Mouse (Mus musculus) frontal cortex, adult 2 months (tissue): ENCODE results near the gene Ftsj3. TPM values are rescaled to one million over a fixed set of nuclear protein-coding genes. Genes with fewer than 3 reads are reported as not detected.

Experiments used
- DNase-seq, 2 experiments: peaks; one replicate each; pipeline ENCODE4 v3.0.0; 2022; ENCODE audit warnings: low spot score in 1 of 2; ENCODE audit errors: extremely low spot score in 1 of 2
- polyA plus RNA-seq: library from polyadenylated mRNA; depleted of rRNA; stranded (reverse); fragments of >200 nt; gene quantifications from 2 replicates; pipeline ENCODE4 v1.2.3, GENCODE M21; 2012; rRNA removed

Ftsj3 gene
- 23.7 and 28.1 TPM in 2 replicates for polyA plus RNA-seq

DNA sequence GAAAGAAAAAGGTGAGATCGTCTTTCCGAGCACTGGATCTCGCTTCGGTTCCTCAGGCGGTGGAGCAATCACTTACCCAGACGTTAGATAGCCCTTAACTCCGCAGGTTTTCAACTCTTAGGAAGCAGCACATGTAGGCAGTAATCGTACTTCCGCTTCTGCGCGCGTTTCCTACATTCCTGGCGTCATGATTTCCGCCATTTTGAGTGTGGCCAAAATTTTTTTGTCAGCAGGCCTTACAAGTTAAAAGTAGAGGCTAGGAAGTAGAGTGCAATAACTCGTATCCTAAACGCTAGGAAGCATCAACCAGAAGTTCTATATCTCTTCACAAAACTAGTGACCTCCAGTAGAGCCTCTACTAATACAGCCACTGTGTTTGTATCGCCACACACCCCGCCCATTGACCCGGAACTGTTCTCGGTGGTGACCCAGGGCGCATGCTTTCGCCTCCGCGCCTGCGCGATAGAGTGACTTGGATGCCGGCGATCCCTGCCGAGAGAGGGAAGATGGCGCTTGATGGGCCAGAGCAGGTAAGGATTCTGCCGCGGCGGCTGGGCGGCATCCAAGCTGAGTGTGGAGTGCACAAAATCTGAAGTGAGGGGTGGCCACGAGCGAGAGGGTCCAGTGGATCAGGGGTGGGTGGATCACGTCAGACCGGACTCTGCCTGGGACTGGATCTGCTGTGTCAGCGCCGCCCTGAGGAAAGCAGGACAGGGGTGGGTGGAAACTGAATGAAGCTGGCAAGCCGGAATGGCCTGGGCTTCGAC, at the start of gene Ftsj3, which contains the start of gene Psmc5:
Gene Ftsj3, minus strand, starts transcription at position 395 of the 767 bp plus-strand sequence.
Gene Psmc5, plus strand, starts transcription at position 470 of the 767 bp plus-strand sequence.
- peak; percentile 92 to 99 for DNase-seq

DNA sequence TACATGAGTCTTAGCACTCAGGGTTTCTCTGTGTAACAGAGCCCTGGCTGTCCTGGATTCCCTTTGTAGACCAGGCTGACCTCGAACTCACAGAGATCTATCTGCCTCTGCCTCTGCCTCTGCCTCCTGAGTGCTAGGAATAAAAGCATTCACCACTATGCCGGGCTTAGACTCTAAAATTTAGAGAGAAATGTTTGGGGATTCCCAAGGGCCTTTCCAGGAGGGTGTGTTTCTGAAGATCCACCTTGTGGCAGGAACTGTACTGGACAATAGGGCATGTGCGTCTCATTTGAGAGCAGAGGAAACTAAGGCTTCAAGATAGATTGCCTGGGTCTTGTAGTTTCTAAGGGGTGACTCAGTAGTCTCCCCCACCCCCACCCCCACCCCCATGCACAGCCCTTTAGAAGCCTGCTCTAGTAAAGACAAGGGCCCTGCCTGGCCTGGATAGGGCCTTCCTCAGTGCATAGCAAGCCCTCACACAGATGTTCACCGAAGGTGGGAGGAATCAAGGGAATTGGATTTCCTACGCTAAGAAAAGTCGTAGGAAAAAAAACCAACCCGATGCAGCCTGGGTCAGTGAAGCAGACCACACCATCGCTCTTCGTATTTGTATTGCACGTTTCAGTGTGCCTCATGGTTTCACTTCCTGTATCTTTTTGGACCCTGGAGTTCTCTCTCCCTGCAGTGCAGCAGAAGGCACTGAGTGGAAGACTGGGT, 49.6 kb upstream of the Ftsj3 start:
- no peak for DNase-seq

GRCm38 (mm10) chr11:106302634-106303033, 46.8 kb upstream of the Ftsj3 start:
- DNase-seq = peak in 1 of 2 experiments; percentile 71

DNA sequence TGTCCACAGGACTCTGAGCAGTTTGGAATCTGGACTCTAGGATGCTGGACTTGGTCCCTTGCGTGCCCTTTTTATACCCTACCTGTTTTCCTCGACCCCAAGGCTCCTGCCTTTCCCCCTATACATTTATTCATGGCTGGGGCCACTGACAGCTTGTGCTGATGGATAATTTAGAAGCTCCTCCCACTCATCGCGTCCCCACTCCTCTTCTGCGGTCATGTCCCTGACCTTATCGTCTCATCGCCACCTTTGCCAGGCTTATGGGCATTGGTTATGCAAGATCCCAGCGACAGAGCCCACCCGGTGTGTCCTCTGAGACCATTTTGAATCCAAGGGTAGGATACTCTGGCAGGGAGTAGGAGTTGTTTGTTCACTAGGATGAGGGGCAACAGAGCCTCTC, 45.9 kb upstream of the Ftsj3 start, which contains the start of gene Gh:
Gene Gh, minus strand, starts transcription at position 101 of the 400 bp plus-strand sequence.
- DNase-seq = no peak

- DNase-seq = no peak
These were observed 36.0 kb upstream of the Ftsj3 start for GRCm38 (mm10) chr11:106291861-106292260.

DNA sequence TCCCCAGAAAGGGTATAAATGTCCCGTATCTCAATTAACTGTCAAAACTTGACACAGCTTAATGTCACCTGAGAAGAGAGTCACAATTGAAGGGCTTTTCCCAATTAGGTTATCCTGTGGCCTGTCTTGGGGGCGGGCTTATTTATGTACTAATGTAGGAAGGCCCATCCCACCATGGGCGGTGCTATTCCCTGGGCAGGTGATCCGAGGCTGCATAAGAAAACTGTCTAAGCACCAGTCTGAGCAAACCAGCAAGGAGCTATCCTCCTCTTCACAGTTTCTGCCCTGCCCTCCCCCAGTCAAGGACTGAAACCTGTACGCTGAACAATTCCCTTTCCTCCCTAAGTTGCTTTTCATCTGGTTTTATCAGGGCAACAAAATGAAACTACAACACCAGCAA, 34.5 kb upstream of the Ftsj3 start:
- no peak for DNase-seq

DNA sequence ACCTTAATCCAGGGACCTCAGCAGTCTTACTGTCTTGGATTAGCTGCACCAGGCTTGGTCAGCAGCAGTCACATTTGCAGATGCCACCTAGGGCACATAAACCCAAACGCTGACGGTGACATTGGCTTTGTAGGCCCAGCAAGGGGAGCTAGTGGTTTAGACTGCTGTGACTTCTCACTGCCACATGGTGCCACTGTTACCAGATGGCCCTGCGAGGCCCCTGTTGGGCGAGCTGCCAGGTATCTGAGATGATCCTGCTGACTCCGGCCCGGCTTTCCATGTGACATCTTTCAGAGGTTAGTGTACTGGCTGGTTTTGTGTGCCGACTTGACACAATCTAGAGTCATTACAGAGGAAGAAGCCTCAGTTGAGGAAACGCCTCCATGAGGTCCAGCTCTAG, 33.5 kb upstream of the Ftsj3 start:
- DNase-seq = no peak

GRCm38 (mm10) chr11:106286987-106287386, 31.1 kb upstream of the Ftsj3 start:
- DNase-seq = no peak

GRCm38 (mm10) chr11:106286206-106286605, 30.3 kb upstream of the Ftsj3 start:
- DNase-seq = no peak

- DNase-seq = no peak
These were observed 28.2 kb upstream of the Ftsj3 start for GRCm38 (mm10) chr11:106284126-106284525.

GRCm38 (mm10) chr11:106283371-106283770, 27.5 kb upstream of the Ftsj3 start:
- no peak for DNase-seq

DNA sequence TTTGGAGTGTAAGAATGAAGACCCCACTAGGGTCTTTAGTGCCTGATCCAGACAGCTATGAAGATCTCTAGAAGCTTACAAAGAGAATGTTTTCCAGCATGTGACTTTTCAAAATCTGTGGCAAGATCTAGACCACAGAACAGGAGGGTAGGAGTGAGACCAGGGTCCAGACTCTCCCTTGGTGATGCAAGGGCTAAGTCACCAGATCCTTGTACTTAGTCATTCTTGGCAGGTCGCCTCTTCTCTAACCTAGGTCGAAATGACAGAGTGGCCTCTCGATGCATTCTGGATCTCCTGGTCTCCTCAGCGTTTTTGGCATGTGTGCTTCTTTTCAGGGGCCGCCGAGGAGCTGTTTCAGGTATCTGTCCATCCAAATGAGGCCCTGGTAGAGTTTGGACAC, 26.6 kb upstream of the Ftsj3 start:
- DNase-seq = no peak

DNA sequence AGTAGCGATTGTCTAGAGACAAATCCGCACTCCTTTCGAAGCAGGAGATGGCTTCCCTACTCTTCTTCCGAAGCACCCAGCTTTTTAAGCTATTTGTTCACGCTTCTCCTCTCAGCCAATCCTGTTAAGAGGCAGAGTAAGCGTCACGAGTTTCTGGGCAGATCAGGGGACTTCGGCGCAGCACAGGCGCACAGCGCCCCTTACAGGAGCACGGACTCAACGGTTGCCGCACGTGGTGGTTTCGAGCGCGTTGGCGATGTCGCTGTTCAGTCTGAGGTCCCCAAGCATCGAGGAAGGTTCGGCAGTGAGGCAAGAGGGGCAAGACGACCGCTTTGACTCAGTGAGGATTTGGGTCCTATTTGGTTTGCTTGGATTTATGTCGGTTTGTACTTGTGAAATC, 20.6 kb upstream of the Ftsj3 start, which contains the start of gene Tcam1:
Gene Tcam1, plus strand, starts transcription at position 219 of the 400 bp plus-strand sequence.
- DNase-seq = peak; percentile 85 to 98

GRCm38 (mm10) chr11:106274971-106275411, 19.1 kb upstream of the Ftsj3 start:
- DNase-seq = no peak

DNA sequence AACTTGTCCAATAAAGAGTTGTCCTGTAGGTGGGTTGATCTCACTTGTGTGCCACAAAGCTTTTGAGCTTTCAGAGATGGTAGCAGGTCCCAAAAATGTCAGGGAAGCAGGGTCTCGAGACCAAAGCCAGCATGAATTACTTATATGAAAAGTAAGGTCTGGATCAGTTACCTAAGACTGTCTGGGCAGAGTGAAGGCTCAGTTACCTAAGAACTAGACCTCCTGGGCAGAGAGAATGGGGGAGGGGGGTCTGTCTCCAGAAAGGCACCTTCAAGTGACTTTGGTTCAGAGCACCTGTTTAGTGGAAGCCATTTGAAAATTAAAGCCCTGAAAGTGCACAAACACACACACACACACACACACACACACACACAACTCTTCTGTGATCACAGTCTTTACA, 18.5 kb upstream of the Ftsj3 start:
- no peak for DNase-seq

DNA sequence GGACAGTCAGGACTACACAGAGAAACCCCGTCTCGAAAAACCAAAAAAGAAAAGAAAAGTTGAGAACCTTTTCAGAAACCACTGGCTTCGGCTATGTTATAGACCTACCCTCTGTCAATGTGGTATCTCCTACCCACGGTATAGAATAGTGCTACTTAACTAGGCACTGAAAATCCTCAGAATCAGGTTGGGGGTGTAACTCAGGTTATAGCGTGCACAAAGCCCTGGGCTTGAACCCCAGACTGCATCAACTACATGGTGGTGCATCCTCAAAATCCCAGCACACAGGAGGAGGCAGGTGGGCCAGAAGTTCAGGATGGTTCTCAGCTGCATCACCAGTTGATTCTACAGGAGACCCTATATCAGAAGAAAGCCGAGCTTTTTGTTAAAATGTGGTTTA, 17.9 kb upstream of the Ftsj3 start:
- no peak for DNase-seq

- no peak for DNase-seq
These were observed 17.4 kb upstream of the Ftsj3 start for GRCm38 (mm10) chr11:106273311-106273684.

GRCm38 (mm10) chr11:106272644-106273310, 16.9 kb upstream of the Ftsj3 start, which contains the start of gene Smarcd2:
Smarcd2 (minus strand) TSS chr11:106272972.
- DNase-seq = peak; percentile 98 to 99

- DNase-seq = no peak
These were observed 16.1 kb upstream of the Ftsj3 start for GRCm38 (mm10) chr11:106271794-106272643.
